Comparison of ENCODE assay signal across 20 mouse cellular contexts in genomic region chr8:108943132-108943531, GRCm38 (mm10).
DNase-seq lines count a peak whose midpoint lies in the region; ATAC-seq lines count a peak whose summit lies in the region.
"Had no signal": no experiment of that assay in that cellular context is flagged by ENCODE, and none has a peak within 500 bp of the region (broad histone marks: within the 10 kb centered on the region; RNA-seq: fewer than 3 reads in every experiment).

No protein-coding gene starts in this region.

- intact Hi-C loops in gastrocnemius, postnatal 14 days (cut with DNase I; ENCODE audit: low total_unique reads), result no loop called here

- H3K4me1 ChIP-seq in forebrain, embryonic 10.5 days, result peaks cover 47% of the 10 kb centered on the region
- peaks cover 18% of the 10 kb centered on the region for H3K4me1 ChIP-seq in forebrain, embryonic 11.5 days (replicated peaks; ENCODE audit: control insufficient read depth, insufficient read depth, low read length)
- no peaks in the 10 kb centered on the region for H3K4me1 ChIP-seq in embryonic facial prominence, embryonic 14.5 days (ENCODE audit: control insufficient read depth, insufficient read depth, low read length)
- H3K4me1 ChIP-seq in hindbrain, embryonic 11.5 days (replicated peaks; ENCODE audit: control insufficient read depth, insufficient read depth, low read length), result peaks cover 8% of the 10 kb centered on the region; the same call in 1 of the 2 replicates
- peaks cover 11% of the 10 kb centered on the region; the same call in 1 of the 2 replicates for H3K4me1 ChIP-seq in limb, embryonic 15.5 days

- H3K27ac ChIP-seq in forebrain, embryonic 10.5 days, result peak overlapping the region; percentile 71; the same call in 1 of the 2 replicates
- no peak overlapping the region for H3K27ac ChIP-seq in forebrain, embryonic 11.5 days (ENCODE audit: low read depth, low read length)
- H3K27ac ChIP-seq in embryonic facial prominence, embryonic 14.5 days (replicated peaks; ENCODE audit: low read depth, low read length), result 0 out of 2 replicates have a peak overlapping the region, but pooled peaks have one; percentile 6
- H3K27ac ChIP-seq in hindbrain, embryonic 11.5 days (ENCODE audit: low read depth, low read length), result no peak overlapping the region
- H3K27ac ChIP-seq in limb, embryonic 15.5 days, result 0 out of 2 replicates have a peak overlapping the region, but pooled peaks have one; percentile 22

- no peak overlapping the region for H3K4me2 ChIP-seq in forebrain, embryonic 11.5 days (ENCODE audit: low read depth, low read length, severe bottlenecking)
- no peak overlapping the region for H3K4me2 ChIP-seq in embryonic facial prominence, embryonic 14.5 days (ENCODE audit: low read depth, low read length)
- no peak overlapping the region for H3K4me2 ChIP-seq in hindbrain, embryonic 11.5 days (replicated peaks; ENCODE audit: low read depth, low read length)
- H3K4me2 ChIP-seq in limb, embryonic 15.5 days, result no peak overlapping the region
- H3K4me2 ChIP-seq: heart, embryonic 11.5 days; lung, embryonic 14.5 days had no signal

- no peak overlapping the region for H3K4me3 ChIP-seq in forebrain, embryonic 10.5 days
- no peak overlapping the region for H3K4me3 ChIP-seq in forebrain, embryonic 11.5 days (ENCODE audit: low read depth, low read length)
- H3K4me3 ChIP-seq in embryonic facial prominence, embryonic 14.5 days (ENCODE audit: low read depth, low read length), result no peak overlapping the region
- H3K4me3 ChIP-seq in hindbrain, embryonic 11.5 days (ENCODE audit: low read depth, low read length), result no peak overlapping the region
- no peak overlapping the region for H3K4me3 ChIP-seq in limb, embryonic 15.5 days
- H3K4me3 ChIP-seq: erythroblast, embryonic 14.5 days had no signal

- peaks cover 33% of the 10 kb centered on the region for H3K27me3 ChIP-seq in forebrain, embryonic 10.5 days (ENCODE audit: poor library complexity, severe bottlenecking)
- no peaks in the 10 kb centered on the region for H3K27me3 ChIP-seq in forebrain, embryonic 11.5 days (ENCODE audit: control insufficient read depth, insufficient read depth, low read length)
- no peaks in the 10 kb centered on the region for H3K27me3 ChIP-seq in embryonic facial prominence, embryonic 14.5 days (replicated peaks; ENCODE audit: control insufficient read depth, insufficient read depth, low read length)
- H3K27me3 ChIP-seq in hindbrain, embryonic 11.5 days (ENCODE audit: control insufficient read depth, insufficient read depth, low read length), result no peaks in the 10 kb centered on the region
- H3K27me3 ChIP-seq in limb, embryonic 15.5 days, result no peaks in the 10 kb centered on the region
- H3K27me3 ChIP-seq: CH12.LX had no signal

- H3K9ac ChIP-seq in forebrain, embryonic 11.5 days (ENCODE audit: low read length), result no peak overlapping the region
- no peak overlapping the region for H3K9ac ChIP-seq in embryonic facial prominence, embryonic 14.5 days (ENCODE audit: low read depth, low read length)
- no peak overlapping the region for H3K9ac ChIP-seq in hindbrain, embryonic 11.5 days (ENCODE audit: low read depth, low read length)
- no peak overlapping the region for H3K9ac ChIP-seq in limb, embryonic 15.5 days
- H3K9ac ChIP-seq: lung, embryonic 14.5 days had no signal

- 82% methylated on average over 11 of the region's 11 CpGs for WGBS in forebrain, embryonic 10.5 days
- WGBS in forebrain, embryonic 11.5 days, result 72% methylated on average over 11 of the region's 11 CpGs
- 64% methylated on average over 11 of the region's 11 CpGs for WGBS in embryonic facial prominence, embryonic 14.5 days
- 74% methylated on average over 11 of the region's 11 CpGs for WGBS in hindbrain, embryonic 11.5 days
- 58% methylated on average over 11 of the region's 11 CpGs for WGBS in limb, embryonic 15.5 days

- ATAC-seq in forebrain, embryonic 11.5 days (replicated peaks; ENCODE audit: low FRiP score), result no peak
- ATAC-seq in embryonic facial prominence, embryonic 14.5 days (ENCODE audit: low read depth), result peak; percentile 71; the same call in 1 of the 2 replicates
- 0 out of 2 replicates have a peak, but pooled peaks have one; percentile 16 for ATAC-seq in hindbrain, embryonic 11.5 days (ENCODE audit: low FRiP score)
- ATAC-seq in limb, embryonic 15.5 days (ENCODE audit: insufficient number of reproducible peaks, low FRiP score, low TSS enrichment, low read depth), result peak; percentile 46

- peaks cover 40% of the 10 kb centered on the region for H3K9me3 ChIP-seq in forebrain, embryonic 10.5 days
- peaks cover 7% of the 10 kb centered on the region; the same call in 1 of the 2 replicates for H3K9me3 ChIP-seq in forebrain, embryonic 11.5 days (ENCODE audit: control insufficient read depth, low read length)
- peaks cover 5% of the 10 kb centered on the region for H3K9me3 ChIP-seq in embryonic facial prominence, embryonic 14.5 days (ENCODE audit: control insufficient read depth, low read length)
- no peaks in the 10 kb centered on the region for H3K9me3 ChIP-seq in hindbrain, embryonic 11.5 days (ENCODE audit: control insufficient read depth, low read length)
- H3K9me3 ChIP-seq in limb, embryonic 15.5 days, result 0 out of 2 replicates have a peak, but pooled peaks cover 4% of the 10 kb centered on the region

- peaks cover 67% of the 10 kb centered on the region for H3K36me3 ChIP-seq in forebrain, embryonic 10.5 days (replicated peaks)
- H3K36me3 ChIP-seq in forebrain, embryonic 11.5 days (ENCODE audit: control insufficient read depth, insufficient read depth, low read length), result peaks cover 22% of the 10 kb centered on the region
- H3K36me3 ChIP-seq in embryonic facial prominence, embryonic 14.5 days (ENCODE audit: control insufficient read depth, insufficient read depth, low read length), result peaks cover 43% of the 10 kb centered on the region
- peaks cover 22% of the 10 kb centered on the region for H3K36me3 ChIP-seq in hindbrain, embryonic 11.5 days (ENCODE audit: control insufficient read depth, insufficient read depth, low read length)
- H3K36me3 ChIP-seq in limb, embryonic 15.5 days, result peaks cover 45% of the 10 kb centered on the region

- no peak for DNase-seq in forebrain, embryonic 10.5 days (ENCODE audit: extremely low spot score, low spot score)
- DNase-seq in forebrain, embryonic 11.5 days (ENCODE audit: low spot score), result no peak
- peak; percentile 48 for DNase-seq in embryonic facial prominence, embryonic 14.5 days (ENCODE audit: low spot score)
- DNase-seq in hindbrain, embryonic 11.5 days (ENCODE audit: low spot score), result no peak
- DNase-seq in layer of hippocampus, postnatal 25 days (ENCODE audit: extremely low spot score in 1 of 2, low spot score in 1 of 2), result no peak
- no peak for DNase-seq in heart, postnatal 4 days
- DNase-seq in gastrocnemius, postnatal 14 days, result no peak
- DNase-seq: cerebellum, postnatal 14 days; embryo, embryonic 11 days; heart, postnatal 36 days; kidney, adult 2 months; kidney, postnatal 14 days; lung, embryonic 14.5 days; lung, postnatal 4 days; spleen, adult 18-20 months; thymus, adult 2 months had no signal

Comparison
In these comparisons a context has a peak if more than half of its experiments do, and no peak if none do; other contexts are left out.
1. H3K27ac ChIP-seq: peak in forebrain, embryonic 10.5 days (single experiment), embryonic facial prominence, embryonic 14.5 days (single experiment) and limb, embryonic 15.5 days (single experiment); none in forebrain, embryonic 11.5 days (single experiment) and hindbrain, embryonic 11.5 days (single experiment).